Mouse (Mus musculus): ENCODE data around the gene Taldo1. TPM values are rescaled to one million over a fixed set of nuclear protein-coding genes. Genes with fewer than 3 reads are reported as not detected.
"Not testable (repeated sequence)": the region's sequence is repeated elsewhere in the genome, so short reads cannot be mapped to it uniquely, and the experiment has no call there.

Gene Taldo1
- polyA plus RNA-seq, 1 experiment from 2014 or later, result 252 TPM

DNA sequence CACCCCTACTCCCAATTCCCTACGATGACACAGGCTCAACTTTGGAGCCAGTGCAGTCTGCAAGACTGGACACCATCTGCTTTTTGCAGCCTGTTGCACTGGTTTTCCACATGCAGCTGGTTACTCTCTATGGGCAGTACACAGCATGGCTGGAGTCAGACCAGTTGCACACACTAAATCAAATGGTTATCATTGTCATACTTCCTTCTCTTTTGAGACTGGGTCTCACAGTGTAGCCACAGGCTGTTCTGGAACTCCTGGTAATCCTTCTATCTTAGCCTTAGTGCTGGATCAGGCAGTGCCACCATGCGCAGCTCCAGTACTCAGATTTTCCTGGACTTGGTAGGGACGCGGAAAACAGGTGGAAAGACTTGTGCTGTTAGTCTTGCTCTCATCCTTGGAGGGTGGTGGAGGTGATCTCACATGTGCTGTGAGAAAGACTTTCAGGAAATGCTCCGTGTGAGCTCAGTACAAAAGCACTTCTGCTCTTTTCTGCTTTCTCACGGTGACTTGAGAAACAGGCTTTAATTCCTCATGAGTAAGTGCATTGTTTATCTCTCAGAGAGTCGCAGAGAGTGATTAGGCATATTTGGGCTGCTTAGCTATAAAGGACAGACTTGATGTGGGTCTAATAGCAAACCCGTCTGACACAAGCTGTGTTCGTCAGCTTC lies 688 bp downstream of the Taldo1 start:
- Histone ChIP-seq H3K4me2 (replicated peaks; ENCODE audit: low read depth, low read length) (peak overlapping the region; percentile 94), H3K36me3 (ENCODE audit: control insufficient read depth, insufficient read depth, low read length) (peaks cover 11% of the 10 kb centered on the region; the same call in 1 of the 2 replicates), H3K9me3 (ENCODE audit: control insufficient read depth, low read depth, low read length) (no peaks in the 10 kb centered on the region), H3K4me1 (ENCODE audit: control insufficient read depth, insufficient read depth, low read length) (peaks cover 11% of the 10 kb centered on the region), H3K27me3 (ENCODE audit: control insufficient read depth, insufficient read depth, low read length) (no peaks in the 10 kb centered on the region), H3K9ac (replicated peaks; ENCODE audit: low read depth, low read length) (peak overlapping the region; percentile 52), H3K4me3 (ENCODE audit: low read depth, low read length) (peak overlapping the region; percentile 72), H3K27ac (ENCODE audit: low read length) (peak overlapping the region; percentile 52; the same call in 1 of the 2 replicates)
- ATAC-seq (ENCODE audit: insufficient number of reproducible peaks, insufficient read depth, low FRiP score, low read depth), result peak; percentile 30; the same call in 1 of the 2 replicates
- 32% methylated on average over 9 of the region's 9 CpGs for WGBS

DNA sequence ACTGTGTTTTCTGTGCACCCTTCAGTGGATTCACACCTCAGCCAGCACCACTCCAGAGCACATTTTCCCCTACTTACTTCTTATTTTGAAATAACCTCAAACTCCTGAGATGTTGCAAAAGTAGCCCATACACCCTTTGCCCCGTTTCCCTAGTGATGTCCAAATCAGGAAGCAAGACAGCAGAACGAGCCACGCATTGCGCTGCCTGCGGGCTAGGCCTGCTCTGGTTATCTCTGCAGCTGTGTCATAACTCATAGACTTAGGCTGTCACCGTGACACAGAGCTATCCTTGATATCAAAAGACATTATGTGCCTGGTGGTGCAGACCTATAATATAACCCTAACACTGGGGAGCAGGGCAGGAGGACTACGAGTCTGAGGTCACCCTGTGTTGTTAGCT lies 2.2 kb downstream of the Taldo1 start:
- Histone ChIP-seq H3K9me3 (ENCODE audit: control insufficient read depth, low read depth, low read length) (no peaks in the 10 kb centered on the region), H3K9ac (replicated peaks; ENCODE audit: low read depth, low read length) (no peak overlapping the region), H3K27ac (ENCODE audit: low read length) (no peak overlapping the region), H3K4me1 (ENCODE audit: control insufficient read depth, insufficient read depth, low read length) (peaks cover 11% of the 10 kb centered on the region), H3K4me3 (ENCODE audit: low read depth, low read length) (no peak overlapping the region), H3K36me3 (ENCODE audit: control insufficient read depth, insufficient read depth, low read length) (peaks cover 16% of the 10 kb centered on the region; the same call in 1 of the 2 replicates), H3K27me3 (ENCODE audit: control insufficient read depth, insufficient read depth, low read length) (no peaks in the 10 kb centered on the region), H3K4me2 (replicated peaks; ENCODE audit: low read depth, low read length) (no peak overlapping the region)
- ATAC-seq (ENCODE audit: insufficient number of reproducible peaks, insufficient read depth, low FRiP score, low read depth), result no peak
- 85% methylated on average over 7 of the region's 7 CpGs for WGBS

DNA sequence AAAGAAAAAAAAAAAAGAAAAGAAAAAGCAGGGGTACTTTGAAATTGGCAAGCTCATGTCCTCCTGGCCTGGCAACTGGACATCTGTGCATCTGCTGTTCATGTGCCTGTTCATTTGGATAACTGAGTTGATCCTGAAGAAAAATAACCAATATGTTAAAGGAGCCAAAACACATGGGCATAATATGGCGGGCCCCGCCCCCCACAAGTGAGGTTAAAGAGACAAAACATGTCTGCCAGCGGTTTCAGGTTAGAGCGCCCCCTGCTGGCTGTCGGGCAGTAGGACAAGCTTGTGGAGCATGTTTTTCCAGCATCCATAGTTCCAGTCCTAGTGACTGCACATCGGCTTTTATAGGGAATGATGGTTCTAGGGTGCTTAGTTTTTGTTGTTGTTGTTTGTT lies 2.8 kb downstream of the Taldo1 start:
- Histone ChIP-seq H3K9me3 (ENCODE audit: control insufficient read depth, low read depth, low read length) (no peaks in the 10 kb centered on the region), H3K27me3 (ENCODE audit: control insufficient read depth, insufficient read depth, low read length) (no peaks in the 10 kb centered on the region), H3K9ac (replicated peaks; ENCODE audit: low read depth, low read length) (no peak overlapping the region), H3K4me2 (replicated peaks; ENCODE audit: low read depth, low read length) (no peak overlapping the region), H3K4me1 (ENCODE audit: control insufficient read depth, insufficient read depth, low read length) (peaks cover 11% of the 10 kb centered on the region), H3K36me3 (ENCODE audit: control insufficient read depth, insufficient read depth, low read length) (peaks cover 16% of the 10 kb centered on the region; the same call in 1 of the 2 replicates), H3K4me3 (ENCODE audit: low read depth, low read length) (no peak overlapping the region), H3K27ac (ENCODE audit: low read length) (no peak overlapping the region)
- ATAC-seq (ENCODE audit: insufficient number of reproducible peaks, insufficient read depth, low FRiP score, low read depth), result no peak
- whole genome bisulfite sequencing, result 21% methylated on average over 6 of the region's 6 CpGs

DNA sequence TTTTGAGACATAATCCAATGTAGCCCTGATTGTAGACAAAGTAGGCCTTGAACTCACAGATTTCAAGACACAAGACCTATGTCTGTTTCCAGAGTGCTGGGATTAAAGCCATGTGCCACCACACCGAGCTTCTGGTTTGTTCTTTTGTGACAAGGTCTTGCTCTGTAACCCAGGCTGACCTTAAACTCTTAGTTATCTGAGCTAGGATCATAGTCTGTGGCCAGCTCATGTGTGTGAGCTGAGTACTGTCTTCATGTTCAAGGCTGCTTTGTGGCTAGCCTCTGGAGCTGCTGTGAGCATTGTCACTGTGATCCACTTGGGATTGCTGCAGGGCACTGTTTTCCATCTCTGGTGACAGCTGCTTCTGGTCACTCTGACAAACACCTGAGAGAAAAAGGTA lies 3.3 kb downstream of the Taldo1 start:
- Histone ChIP-seq H3K4me1 (ENCODE audit: control insufficient read depth, insufficient read depth, low read length) (peaks cover 11% of the 10 kb centered on the region), H3K9ac (replicated peaks; ENCODE audit: low read depth, low read length) (no peak overlapping the region), H3K27ac (ENCODE audit: low read length) (no peak overlapping the region), H3K36me3 (ENCODE audit: control insufficient read depth, insufficient read depth, low read length) (peaks cover 21% of the 10 kb centered on the region; the same call in 1 of the 2 replicates), H3K9me3 (ENCODE audit: control insufficient read depth, low read depth, low read length) (no peaks in the 10 kb centered on the region), H3K4me3 (ENCODE audit: low read depth, low read length) (no peak overlapping the region), H3K4me2 (replicated peaks; ENCODE audit: low read depth, low read length) (no peak overlapping the region), H3K27me3 (ENCODE audit: control insufficient read depth, insufficient read depth, low read length) (no peaks in the 10 kb centered on the region)
- 82% methylated on average over 1 of the region's 1 CpGs for WGBS
- no peak for ATAC-seq (ENCODE audit: insufficient number of reproducible peaks, insufficient read depth, low FRiP score, low read depth)

DNA sequence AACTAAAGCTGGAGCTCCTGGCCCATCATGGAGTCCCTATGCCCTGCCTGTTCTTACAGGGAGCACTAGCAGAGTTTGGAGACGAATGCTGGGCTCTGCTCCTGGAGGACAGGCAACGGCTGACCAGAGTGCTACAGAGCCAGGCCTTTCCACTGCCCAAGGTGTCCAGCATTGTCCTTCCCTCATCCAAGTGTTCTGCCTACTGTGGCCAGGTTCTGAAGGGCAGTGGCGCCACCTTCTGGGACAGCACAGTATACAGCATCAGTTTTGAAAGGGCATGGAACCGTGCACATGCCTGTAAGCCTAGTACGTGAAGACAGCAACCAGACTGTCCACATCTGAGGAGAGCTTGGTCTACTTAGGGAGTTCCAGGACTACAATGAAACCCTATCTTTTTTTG lies 11.3 kb downstream of the Taldo1 start:
- Histone ChIP-seq H3K4me3 (ENCODE audit: low read depth, low read length) (no peak overlapping the region), H3K9me3 (ENCODE audit: control insufficient read depth, low read depth, low read length) (no peaks in the 10 kb centered on the region), H3K4me2 (replicated peaks; ENCODE audit: low read depth, low read length) (no peak overlapping the region), H3K27ac (ENCODE audit: low read length) (no peak overlapping the region), H3K36me3 (ENCODE audit: control insufficient read depth, insufficient read depth, low read length) (peaks cover 31% of the 10 kb centered on the region), H3K9ac (replicated peaks; ENCODE audit: low read depth, low read length) (no peak overlapping the region), H3K27me3 (ENCODE audit: control insufficient read depth, insufficient read depth, low read length) (no peaks in the 10 kb centered on the region), H3K4me1 (ENCODE audit: control insufficient read depth, insufficient read depth, low read length) (no peaks in the 10 kb centered on the region)
- WGBS, result 45% methylated on average over 5 of the region's 5 CpGs
- ATAC-seq (ENCODE audit: insufficient number of reproducible peaks, insufficient read depth, low FRiP score, low read depth), result peak; percentile 21; the same call in 1 of the 2 replicates

DNA sequence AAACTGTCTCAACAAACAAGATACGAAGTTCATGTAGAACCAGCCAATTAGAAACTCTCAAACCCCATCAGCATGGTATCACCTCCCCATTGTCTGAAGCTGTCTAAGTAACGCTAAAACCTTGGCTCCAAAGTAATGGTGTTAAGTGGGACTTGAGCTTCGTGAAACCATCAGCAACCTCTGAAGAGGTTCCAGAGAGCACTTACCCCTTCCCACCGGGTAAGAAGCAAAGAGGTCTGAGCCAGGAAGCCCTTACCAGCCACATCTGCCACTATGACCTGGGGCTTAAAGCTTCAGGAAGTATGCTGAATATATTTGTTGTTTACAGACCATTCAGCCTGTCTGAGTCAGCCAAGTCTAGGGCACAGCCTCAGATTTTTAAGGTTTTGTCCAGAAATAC lies 13.5 kb downstream of the Taldo1 start:
- H3K9ac ChIP-seq (replicated peaks; ENCODE audit: low read depth, low read length), result no peak overlapping the region
- peaks cover 38% of the 10 kb centered on the region for H3K36me3 ChIP-seq (ENCODE audit: control insufficient read depth, insufficient read depth, low read length)
- H3K27ac ChIP-seq (ENCODE audit: low read length), result no peak overlapping the region
- no peaks in the 10 kb centered on the region for H3K4me1 ChIP-seq (ENCODE audit: control insufficient read depth, insufficient read depth, low read length)
- 78% methylated on average over 4 of the region's 4 CpGs for WGBS
- H3K4me2 ChIP-seq (replicated peaks; ENCODE audit: low read depth, low read length), result no peak overlapping the region
- no peak for ATAC-seq (ENCODE audit: insufficient number of reproducible peaks, insufficient read depth, low FRiP score, low read depth)
- H3K4me3 ChIP-seq (ENCODE audit: low read depth, low read length), result no peak overlapping the region
- no peaks in the 10 kb centered on the region for H3K9me3 ChIP-seq (ENCODE audit: control insufficient read depth, low read depth, low read length)
- no peaks in the 10 kb centered on the region for H3K27me3 ChIP-seq (ENCODE audit: control insufficient read depth, insufficient read depth, low read length)

DNA sequence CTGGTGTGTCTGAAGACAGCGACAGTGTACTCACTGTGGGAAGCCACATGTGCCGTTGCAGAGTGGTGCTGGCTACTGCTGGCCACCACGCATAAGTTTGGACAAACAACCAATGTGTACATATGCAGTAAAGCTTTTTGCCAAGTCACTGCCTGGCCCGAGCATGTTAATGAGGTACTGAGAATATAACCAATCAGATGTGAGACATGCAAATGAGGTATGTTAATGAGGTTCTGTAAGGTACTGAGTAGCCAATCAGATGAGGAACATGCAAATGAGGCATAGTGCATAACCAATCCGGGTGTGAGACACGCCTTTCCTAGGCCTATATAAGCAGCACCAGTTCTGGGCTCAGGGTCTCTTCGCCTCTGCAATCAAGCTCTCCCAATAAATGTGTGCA lies 15.7 kb downstream of the Taldo1 start:
- not testable (repeated sequence) for H3K4me1 ChIP-seq (ENCODE audit: control insufficient read depth, insufficient read depth, low read length); ATAC-seq (ENCODE audit: insufficient number of reproducible peaks, insufficient read depth, low FRiP score, low read depth); H3K27me3 ChIP-seq (ENCODE audit: control insufficient read depth, insufficient read depth, low read length); H3K9me3 ChIP-seq (ENCODE audit: control insufficient read depth, low read depth, low read length); H3K27ac ChIP-seq (ENCODE audit: low read length); H3K4me3 ChIP-seq (ENCODE audit: low read depth, low read length); H3K9ac ChIP-seq (replicated peaks; ENCODE audit: low read depth, low read length); H3K4me2 ChIP-seq (replicated peaks; ENCODE audit: low read depth, low read length)
- peaks cover 27% of the 10 kb centered on the region for H3K36me3 ChIP-seq (ENCODE audit: control insufficient read depth, insufficient read depth, low read length)
- WGBS, result 97% methylated on average over 7 of the region's 7 CpGs

DNA sequence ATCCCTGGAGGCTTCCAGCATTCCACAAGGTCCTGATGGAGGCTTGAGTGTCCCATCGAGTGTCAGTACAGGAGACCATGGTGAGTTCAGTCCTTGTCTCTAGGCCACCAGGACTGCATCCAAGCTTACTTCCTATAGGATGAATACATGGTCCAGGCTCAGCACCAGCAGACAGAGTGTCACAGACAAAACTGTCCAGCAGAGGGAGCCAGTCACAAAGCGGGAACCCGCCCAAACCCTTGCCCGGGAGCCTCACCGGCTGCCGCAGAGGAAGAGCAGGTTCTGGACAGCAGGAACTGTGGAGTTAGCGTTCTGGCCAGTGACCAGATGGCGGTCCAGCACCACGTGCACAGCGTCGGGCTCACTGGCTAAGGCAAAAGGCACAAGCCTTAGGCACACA lies 16.8 kb downstream of the Taldo1 start:
- 14% methylated on average over 11 of the region's 11 CpGs for WGBS
- Histone ChIP-seq H3K4me1 (ENCODE audit: control insufficient read depth, insufficient read depth, low read length) (peaks cover 4% of the 10 kb centered on the region; the same call in 1 of the 2 replicates), H3K9me3 (ENCODE audit: control insufficient read depth, low read depth, low read length) (no peaks in the 10 kb centered on the region), H3K9ac (replicated peaks; ENCODE audit: low read depth, low read length) (no peak overlapping the region), H3K4me2 (replicated peaks; ENCODE audit: low read depth, low read length) (no peak overlapping the region), H3K4me3 (ENCODE audit: low read depth, low read length) (no peak overlapping the region), H3K36me3 (ENCODE audit: control insufficient read depth, insufficient read depth, low read length) (peaks cover 23% of the 10 kb centered on the region), H3K27me3 (ENCODE audit: control insufficient read depth, insufficient read depth, low read length) (no peaks in the 10 kb centered on the region), H3K27ac (ENCODE audit: low read length) (no peak overlapping the region)
- peak; percentile 62; the same call in 1 of the 2 replicates for ATAC-seq (ENCODE audit: insufficient number of reproducible peaks, insufficient read depth, low FRiP score, low read depth)

DNA sequence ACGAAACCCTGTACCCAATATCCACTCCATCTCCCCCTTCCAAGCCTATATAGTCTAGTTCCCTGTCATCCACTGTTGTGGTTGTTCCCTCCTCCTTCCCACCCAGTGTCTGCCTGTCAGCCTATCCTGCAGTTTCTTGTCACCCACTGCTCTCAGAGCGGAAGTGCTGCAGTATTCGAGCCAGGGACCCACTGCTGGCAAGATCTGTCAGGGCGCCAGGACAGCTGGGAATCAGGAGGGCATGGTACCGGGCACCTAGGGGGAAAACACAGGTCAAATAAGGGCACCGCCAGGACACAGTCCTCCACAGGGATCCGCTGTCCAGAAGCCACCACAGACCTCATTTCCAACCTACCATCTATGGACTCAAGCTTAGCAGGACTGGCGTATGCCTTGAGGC lies 18.6 kb downstream of the Taldo1 start:
- Histone ChIP-seq H3K4me3 (ENCODE audit: low read depth, low read length) (no peak overlapping the region), H3K9ac (replicated peaks; ENCODE audit: low read depth, low read length) (no peak overlapping the region), H3K4me1 (ENCODE audit: control insufficient read depth, insufficient read depth, low read length) (peaks cover 8% of the 10 kb centered on the region; the same call in 1 of the 2 replicates), H3K4me2 (replicated peaks; ENCODE audit: low read depth, low read length) (no peak overlapping the region), H3K36me3 (ENCODE audit: control insufficient read depth, insufficient read depth, low read length) (peaks cover 23% of the 10 kb centered on the region), H3K9me3 (ENCODE audit: control insufficient read depth, low read depth, low read length) (no peaks in the 10 kb centered on the region), H3K27ac (ENCODE audit: low read length) (no peak overlapping the region), H3K27me3 (ENCODE audit: control insufficient read depth, insufficient read depth, low read length) (no peaks in the 10 kb centered on the region)
- no peak for ATAC-seq (ENCODE audit: insufficient number of reproducible peaks, insufficient read depth, low FRiP score, low read depth)
- 89% methylated on average over 8 of the region's 8 CpGs for WGBS

Data from stomach, embryonic 14.5 days (tissue).